Mouse (Mus musculus) layer of hippocampus, postnatal 36 days (tissue): ENCODE results near the gene Cacna1d. TPM values are rescaled to one million over a fixed set of nuclear protein-coding genes. Genes with fewer than 3 reads are reported as not detected.
A peak's percentile ranks its signal among the peaks of the same experiment; 100 is the strongest.

ENCODE experiments used
- DNase-seq, 2 experiments: peaks; one replicate each; pipeline ENCODE4 v3.0.0; 2022
- total RNA-seq, 2 experiments: library from RNA; stranded (reverse); gene quantifications; 2 replicates each; pipeline ENCODE4 v1.2.3; 2021

The Cacna1d gene
- total RNA-seq, 2 experiments from 2014 or later: 41.8 to 60.0 TPM

GRCm38 (mm10) chr14:30327452-30327851, 163.8 kb downstream of the Cacna1d start:
- DNase-seq: no peak

GRCm38 (mm10) chr14:30327051-30327450, 164.2 kb downstream of the Cacna1d start:
- DNase-seq: no peak

- no peak for DNase-seq
Measured at GRCm38 (mm10) chr14:30326226-30326625, 165.0 kb downstream of the Cacna1d start.

GRCm38 (mm10) chr14:30324994-30325393, 166.3 kb downstream of the Cacna1d start:
- no peak for DNase-seq

- no peak for DNase-seq
Measured at GRCm38 (mm10) chr14:30318715-30319437, 172.4 kb downstream of the Cacna1d start.

GRCm38 (mm10) chr14:30318293-30318692, 173.0 kb downstream of the Cacna1d start:
- peak; percentile 33 to 49 for DNase-seq

- DNase-seq: no peak
Measured at GRCm38 (mm10) chr14:30317616-30318015, 173.6 kb downstream of the Cacna1d start.

- no peak for DNase-seq
Measured at GRCm38 (mm10) chr14:30311206-30311889, 179.9 kb downstream of the Cacna1d start.

- DNase-seq: no peak
Measured at GRCm38 (mm10) chr14:30310236-30310635, 181.0 kb downstream of the Cacna1d start.

- no peak for DNase-seq
Measured at GRCm38 (mm10) chr14:30306221-30306620, 185.0 kb downstream of the Cacna1d start.

GRCm38 (mm10) chr14:30299946-30300345, 191.3 kb downstream of the Cacna1d start:
- no peak for DNase-seq

GRCm38 (mm10) chr14:30297492-30297891, 193.8 kb downstream of the Cacna1d start:
- DNase-seq: no peak

GRCm38 (mm10) chr14:30292135-30292463, 199.2 kb downstream of the Cacna1d start:
- DNase-seq: no peak

- DNase-seq: no peak
Measured at GRCm38 (mm10) chr14:30291389-30292134, 199.7 kb downstream of the Cacna1d start.

GRCm38 (mm10) chr14:30284446-30284845, 206.8 kb downstream of the Cacna1d start:
- DNase-seq: no peak

- peak; percentile 34 to 40 for DNase-seq
Measured at GRCm38 (mm10) chr14:30284022-30284421, 207.2 kb downstream of the Cacna1d start.

- DNase-seq: no peak
Measured at GRCm38 (mm10) chr14:30275572-30275971, 215.7 kb downstream of the Cacna1d start.

GRCm38 (mm10) chr14:30272976-30273375, 218.3 kb downstream of the Cacna1d start:
- no peak for DNase-seq

GRCm38 (mm10) chr14:30272523-30272922, 218.7 kb downstream of the Cacna1d start:
- no peak for DNase-seq

- DNase-seq: no peak
Measured at GRCm38 (mm10) chr14:30271856-30272255, 219.4 kb downstream of the Cacna1d start.

- no peak for DNase-seq
Measured at GRCm38 (mm10) chr14:30270350-30270749, 220.9 kb downstream of the Cacna1d start.

- no peak for DNase-seq
Measured at GRCm38 (mm10) chr14:30265728-30266127, 225.5 kb downstream of the Cacna1d start.

- DNase-seq: no peak
Measured at GRCm38 (mm10) chr14:30261561-30262251, 229.5 kb downstream of the Cacna1d start.
